Mouse (Mus musculus): ENCODE data around the gene Mlxipl.
A peak's percentile ranks its signal among the peaks of the same experiment; 100 is the strongest.

The Mlxipl gene

DNA sequence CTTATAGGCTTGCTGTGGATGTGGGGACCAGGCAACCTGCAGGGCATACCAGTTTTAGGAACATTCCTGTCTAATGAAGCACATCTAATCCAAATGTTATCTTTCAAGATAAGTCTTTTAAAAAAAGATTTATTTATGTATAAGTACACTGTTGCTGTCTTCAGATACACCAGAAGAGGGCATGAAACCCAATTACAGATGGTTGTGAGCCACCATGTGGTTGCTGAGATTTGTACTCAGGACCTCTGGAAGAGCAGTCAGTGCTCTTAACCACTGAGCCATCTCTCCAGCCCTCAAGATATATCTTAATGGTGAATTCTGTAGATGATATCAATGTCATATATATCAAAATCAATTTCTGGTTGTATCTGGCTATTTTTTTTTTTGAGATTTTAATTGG, 56.3 kb downstream of the Mlxipl start:
- DNase-seq (ENCODE audit: low read depth) = no peak

DNA sequence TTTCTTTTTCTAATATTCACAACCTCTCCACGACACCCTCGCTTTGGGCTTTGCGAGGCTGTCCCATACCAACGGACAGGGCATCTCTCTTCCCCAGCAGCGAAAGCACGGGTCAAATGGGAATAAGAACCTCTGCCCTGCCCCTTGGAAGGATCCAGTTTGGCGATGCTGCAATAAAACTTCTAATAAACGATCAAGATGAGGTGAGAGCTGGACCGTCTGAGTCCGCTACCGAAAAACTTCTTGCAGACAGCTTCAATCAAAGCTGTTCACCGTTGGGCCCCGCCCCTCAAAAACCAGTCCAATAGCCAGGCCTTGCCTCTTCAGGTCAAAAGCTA, 59.0 kb downstream of the Mlxipl start:
- no peak for DNase-seq (ENCODE audit: low read depth)

DNA sequence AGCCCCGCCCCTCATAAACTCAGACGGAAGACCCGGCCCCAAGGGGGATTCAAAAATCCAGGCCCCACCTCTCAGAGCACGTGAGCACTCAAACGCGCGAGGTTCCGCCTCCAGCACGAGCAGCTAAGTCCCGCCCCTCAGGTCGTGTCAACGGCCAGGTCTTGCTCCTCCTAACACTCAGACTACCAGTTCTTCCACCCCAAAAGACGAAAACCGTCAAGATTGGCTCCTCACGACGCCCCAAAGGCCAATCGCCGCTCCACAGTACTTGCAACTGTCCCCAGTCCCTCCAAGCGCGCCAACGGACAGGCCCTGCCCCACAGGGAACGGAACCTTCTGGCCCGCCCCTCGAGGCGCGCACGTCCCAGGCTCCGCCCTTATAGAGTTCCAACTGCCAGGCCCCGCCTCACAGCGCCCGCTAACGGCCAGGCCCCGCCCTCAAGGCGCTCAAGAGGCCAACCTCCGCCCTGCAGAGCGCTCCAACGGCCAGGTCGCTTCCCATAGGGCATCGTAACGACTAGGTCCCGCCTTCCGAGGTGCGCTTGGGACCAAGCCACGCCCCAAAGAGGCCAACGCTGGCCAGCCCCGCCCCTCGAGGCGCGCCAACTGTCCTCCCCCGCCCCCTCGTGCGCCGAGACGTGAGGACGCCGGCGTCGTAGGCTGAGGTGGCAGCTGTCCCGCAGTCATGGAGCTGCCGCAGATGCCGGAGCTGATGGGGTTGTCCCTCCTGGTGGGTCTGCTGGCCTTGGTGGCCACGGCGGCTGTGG, 59.5 kb downstream of the Mlxipl start, which contains the start of gene Tbl2:
TSS of gene Tbl2 (plus strand) at position 605 of the 767 bp plus-strand sequence.
- DNase-seq (ENCODE audit: low read depth) = peak; percentile 100

DNA sequence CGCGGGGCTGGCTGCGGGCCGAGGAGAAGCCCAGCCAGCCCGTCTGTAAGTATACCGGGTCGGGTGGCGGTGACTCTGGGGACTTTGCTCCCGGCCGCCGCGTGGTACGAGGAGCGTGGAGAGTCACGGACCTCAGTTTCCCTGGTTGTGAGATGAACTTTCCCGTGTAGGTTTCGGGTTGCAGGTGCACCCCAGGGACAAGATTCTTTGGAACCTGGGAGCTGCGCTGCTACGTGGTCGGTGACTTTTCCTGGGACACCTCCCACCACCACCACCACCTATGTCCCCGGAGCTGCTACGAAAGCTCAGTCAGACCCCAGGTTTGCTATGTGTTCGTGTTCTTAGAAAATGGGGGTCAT, 60.1 kb downstream of the Mlxipl start:
- DNase-seq (ENCODE audit: low read depth) = no peak

DNA sequence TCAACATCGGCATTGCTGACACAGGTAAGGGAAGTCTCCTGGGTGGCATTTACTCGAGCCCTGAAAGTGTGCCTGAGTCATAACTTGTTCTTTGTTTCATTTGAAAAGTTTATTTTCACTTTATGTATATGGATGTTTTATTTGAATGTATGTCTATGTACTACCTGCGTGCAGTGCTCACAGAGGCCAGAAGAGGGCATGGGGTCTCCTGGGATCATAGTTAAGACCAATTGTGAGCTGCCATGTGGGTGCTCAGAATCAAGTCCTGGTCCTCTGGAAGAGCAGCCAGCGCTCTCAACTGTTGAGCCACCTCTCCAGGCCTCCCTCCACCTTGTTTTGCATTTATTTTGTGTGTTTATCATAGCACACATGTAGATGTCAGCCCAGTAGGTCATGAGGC, 66.8 kb downstream of the Mlxipl start:
- no peak for DNase-seq (ENCODE audit: low read depth)

DNA sequence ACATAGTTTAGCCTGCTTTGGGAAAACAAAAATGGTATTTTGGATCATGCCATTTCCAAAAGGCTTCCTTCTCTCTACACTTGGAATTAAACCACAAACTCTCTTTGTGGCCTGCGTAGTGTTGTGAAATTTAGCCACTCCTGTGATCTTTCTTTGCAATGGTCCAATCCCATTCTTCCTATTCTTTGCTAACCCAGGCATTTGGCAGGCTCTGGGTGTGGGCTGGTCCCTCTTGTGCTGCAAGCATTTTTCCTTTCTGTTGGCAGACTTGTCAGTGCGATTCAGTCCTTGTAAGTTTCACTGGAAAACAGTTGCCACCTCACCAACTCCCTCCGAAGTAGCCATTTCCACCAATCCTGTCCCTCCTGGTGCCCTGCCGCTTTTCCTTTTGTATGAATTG, 71.5 kb downstream of the Mlxipl start:
- DNase-seq (ENCODE audit: low read depth) = no peak

DNA sequence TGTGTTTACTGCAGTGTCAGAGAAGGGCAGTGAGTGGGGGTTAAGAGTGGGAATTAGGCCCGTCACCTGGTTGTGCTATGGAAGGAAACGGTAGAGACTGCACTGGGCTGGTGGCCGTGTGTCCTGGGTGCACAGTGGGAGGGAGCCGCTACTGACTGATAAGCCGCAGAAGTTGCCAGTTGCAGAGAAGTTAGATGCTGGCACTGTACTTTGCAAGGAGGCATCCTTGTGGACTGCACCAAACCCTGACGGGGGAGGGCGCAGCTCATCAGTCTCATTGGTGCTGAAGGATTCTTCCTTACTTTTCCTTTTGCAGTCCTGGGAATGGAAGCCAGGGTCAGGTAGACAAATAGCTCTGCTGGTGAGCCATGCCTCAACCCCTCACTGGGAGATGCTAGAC, 72.0 kb downstream of the Mlxipl start:
- no peak for DNase-seq (ENCODE audit: low read depth)

DNA sequence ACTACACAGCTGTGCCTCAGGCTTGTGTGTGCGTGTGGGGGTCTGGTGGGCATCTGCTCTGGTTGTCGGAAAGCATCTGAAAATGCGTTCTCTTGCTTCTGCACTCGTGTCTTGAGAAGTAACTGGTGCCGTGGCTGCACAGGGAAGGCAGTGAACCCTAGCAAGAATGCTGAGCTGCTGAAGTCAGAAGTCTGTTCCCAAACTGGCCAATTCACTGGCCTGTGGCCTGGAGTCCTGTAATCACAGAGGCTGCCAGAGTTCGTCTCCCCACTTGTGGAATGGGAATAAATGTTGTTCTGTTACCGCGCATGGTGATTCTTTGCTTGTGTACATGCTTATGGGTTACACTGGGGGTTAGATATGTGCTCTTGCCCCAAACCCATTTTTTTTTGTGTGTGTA, 72.7 kb downstream of the Mlxipl start:
- no peak for DNase-seq (ENCODE audit: low read depth)

DNA sequence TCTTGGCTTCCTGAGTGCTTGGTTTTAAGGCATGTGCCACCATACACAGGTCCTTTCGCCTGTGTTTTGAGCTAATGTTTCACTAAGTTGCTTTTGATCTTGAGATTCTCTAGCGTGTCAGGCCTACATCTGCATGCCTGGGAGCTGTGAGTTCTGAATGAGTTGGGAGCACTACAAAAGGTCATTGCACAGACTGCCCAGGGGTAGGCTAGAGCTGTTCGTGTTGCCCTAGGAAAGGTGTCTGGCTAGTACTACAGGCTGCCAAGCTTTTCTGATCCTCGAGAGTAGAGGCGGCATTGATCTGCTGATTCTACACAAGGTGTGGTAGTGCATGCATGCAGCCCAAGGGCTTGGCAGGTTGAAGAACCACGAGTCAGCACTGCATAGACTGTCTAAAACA, 73.1 kb downstream of the Mlxipl start:
- no peak for DNase-seq (ENCODE audit: low read depth)

DNA sequence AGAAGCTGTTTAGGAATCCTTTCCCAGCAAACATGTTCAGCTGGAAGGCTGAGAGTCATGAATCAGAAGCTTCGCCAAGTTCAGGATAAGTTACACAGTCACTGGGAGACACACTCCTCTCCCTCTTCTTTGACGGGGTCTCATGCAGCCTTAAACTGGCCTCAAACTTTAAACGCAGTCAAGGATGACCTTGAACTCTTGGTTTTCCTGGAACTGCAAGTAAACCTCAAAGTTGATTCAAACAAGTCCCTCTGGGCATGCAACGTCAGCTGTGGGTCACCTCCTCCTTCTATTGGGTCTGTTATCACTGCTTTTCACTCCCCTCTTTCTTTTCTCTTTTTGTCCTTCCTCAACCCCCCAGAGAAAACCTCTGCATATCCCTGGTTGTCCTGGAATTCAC, 77.2 kb downstream of the Mlxipl start:
- no peak for DNase-seq (ENCODE audit: low read depth)

DNA sequence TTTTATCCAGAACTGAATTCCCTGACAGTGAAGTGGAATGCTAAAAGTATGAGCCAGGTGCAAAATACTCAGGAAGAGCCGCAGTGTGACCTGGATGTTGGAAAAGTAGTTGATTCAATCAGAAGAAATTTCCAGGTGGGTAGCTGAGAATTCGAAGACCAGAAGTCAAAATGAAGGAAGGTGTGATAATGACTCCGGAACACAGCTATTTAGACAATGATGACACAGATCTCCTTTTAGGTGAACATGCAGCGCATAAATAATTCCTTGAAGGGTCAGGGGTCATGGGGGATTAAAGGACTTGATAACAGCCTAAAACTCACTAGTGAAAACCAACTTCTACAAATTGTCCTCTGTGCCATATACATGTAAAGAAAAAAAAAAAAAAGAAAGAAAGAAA, 77.8 kb downstream of the Mlxipl start:
- peak; percentile 29 for DNase-seq (ENCODE audit: low read depth)

DNA sequence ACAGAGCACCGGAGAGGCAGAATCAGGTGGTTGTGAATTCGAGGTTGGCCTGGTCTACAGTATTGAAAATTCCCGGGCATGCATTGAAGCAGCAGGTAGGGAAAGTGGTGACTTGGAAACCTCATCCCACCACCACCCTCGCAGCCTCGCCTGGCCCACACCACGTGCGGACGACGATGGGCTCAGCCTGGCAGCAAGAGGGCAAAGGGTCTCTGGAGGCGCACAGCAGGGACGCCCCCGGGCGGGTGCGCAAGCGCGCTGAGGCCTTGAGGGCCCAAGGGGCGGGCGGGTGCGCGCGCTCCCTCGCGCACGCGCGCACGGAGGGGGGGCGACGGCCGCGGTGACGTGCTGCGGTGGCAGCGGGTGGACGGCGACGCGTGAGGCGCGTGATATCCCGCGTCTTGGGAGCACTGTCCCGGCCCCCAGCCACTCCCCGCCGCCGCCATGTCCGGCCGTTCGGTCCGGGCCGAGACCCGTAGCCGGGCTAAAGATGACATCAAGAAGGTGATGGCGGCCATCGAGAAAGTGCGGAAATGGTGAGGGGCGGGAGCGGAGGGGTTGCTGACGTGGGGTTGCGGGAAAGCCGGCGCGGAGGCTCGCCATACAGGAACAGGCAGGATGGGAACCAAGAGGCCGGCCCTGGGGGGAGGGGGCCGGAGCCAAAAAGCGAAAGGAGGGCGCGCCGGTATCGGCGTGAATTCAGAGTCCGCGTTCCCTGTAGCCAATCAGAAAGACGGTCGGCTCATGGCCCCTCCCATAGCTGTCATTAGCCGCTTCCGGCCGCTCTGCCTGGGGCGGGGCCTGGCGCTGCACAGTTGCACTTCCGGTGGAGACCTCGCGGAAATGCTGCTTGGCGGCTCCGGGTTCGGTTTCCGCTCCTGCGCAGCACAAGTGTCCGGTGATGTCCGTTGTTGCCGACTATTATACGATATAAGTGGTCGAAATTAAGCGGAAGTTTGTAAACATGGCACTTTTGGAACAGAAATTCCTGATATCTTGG, 78.7 kb downstream of the Mlxipl start, which contains the start of gene Bcl7b:
TSS of gene Bcl7b (plus strand) at position 221 of the 1,000 bp plus-strand sequence.
- DNase-seq (ENCODE audit: low read depth) = peak; percentile 98

DNA sequence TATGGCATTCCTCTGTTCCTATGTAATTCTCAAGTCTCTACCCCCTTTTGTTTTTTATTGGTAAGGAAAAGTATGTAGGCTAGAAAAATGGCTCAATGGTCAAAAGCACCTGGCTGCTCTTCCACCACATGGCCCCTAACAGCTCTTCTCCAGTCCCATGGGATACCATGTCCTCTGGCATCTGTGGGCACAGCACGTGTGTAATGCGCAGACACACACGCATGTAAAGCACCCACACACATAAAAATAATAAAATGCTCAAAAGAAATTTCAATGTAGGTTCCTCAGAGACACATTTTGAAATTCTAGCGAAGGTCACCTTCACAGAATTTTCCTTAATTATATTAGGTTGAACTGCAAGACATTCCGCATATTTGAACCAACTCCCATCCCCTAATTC, 79.8 kb downstream of the Mlxipl start:
- DNase-seq (ENCODE audit: low read depth) = no peak

DNA sequence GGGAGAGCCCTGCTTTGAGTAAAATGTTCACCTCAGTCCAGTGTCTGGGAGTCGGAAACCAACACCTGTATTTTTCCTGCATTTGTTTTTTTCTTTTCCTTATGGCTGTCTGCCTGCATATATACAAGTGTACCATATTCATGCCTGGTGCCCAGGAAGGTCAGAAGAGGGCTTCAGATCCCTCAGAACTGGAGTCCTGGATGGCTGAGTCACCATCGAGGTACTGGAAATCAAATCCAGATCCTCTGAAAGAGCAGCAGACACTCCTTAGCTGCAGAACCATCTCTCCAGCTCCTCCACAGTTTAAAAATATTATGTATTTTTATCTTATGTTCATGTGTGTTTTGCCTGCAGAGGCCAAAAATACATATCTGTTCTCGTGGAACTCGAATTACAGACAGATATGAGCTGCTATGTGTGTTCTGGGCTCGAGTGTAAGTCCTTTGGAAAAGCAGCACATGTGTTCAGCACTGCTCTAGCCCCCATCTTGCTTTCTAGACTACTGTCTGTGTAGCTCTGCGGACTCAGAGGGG, 82.1 kb downstream of the Mlxipl start:
- no peak for DNase-seq (ENCODE audit: low read depth)

DNA sequence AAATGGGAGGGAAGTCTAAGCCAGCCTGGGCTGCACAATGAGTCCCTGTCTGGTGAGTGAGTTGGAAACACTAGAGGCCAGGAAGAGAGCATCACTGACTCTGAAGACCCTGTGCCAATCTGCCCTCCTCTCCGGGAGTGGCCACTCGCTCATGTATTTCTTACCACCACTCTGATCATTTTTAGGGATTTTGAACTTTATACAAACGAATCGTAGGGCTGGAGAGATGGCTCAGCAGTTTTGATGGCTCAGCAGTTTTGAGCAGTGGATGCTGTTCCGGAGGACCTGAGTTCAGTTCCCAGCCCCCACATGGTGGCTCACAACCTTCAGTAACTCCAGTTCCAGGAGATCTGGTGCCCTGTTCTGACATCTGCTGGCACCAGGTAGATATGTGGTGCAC, 83.3 kb downstream of the Mlxipl start:
- DNase-seq (ENCODE audit: low read depth) = no peak

DNA sequence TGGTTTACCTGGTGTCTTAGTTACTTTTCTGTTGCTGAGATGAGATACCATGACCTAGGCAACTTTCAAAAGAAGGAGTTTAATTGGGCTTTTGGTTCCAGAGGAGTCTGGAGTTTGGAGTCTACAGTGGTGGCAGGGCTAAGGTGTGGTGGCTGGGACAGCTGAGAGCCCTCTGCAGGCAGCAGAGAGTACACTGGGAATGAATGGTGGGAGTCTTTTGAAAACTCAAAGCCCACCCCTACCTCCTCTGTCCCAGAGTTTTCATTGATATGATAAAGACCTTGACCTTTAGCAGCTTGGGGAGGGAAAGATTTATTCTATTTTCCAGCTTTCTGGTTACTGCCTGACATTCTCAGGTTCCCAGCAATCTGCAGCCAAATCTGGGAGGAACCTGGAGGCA, 85.4 kb downstream of the Mlxipl start:
- no peak for DNase-seq (ENCODE audit: low read depth)

DNA sequence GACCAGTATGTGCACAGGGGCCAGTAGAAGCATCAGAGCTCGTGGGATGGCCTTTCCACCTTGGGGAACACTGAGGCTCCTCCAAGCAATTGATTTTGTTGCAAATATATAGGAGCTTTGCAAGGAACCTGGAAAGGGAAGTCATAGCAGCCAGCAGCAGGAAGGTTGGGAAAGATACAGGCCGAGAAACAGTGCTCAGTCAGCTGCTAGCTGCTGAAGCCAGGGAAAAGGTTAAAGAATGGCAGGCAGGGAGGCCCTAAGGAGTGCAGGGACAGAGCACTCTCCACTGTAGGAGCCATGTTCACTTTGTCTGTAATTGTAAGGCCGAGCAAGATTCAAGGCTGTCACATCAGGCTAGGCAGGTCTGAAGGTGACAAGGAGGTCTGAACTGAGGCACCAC, 88.8 kb downstream of the Mlxipl start:
- no peak for DNase-seq (ENCODE audit: low read depth)

DNA sequence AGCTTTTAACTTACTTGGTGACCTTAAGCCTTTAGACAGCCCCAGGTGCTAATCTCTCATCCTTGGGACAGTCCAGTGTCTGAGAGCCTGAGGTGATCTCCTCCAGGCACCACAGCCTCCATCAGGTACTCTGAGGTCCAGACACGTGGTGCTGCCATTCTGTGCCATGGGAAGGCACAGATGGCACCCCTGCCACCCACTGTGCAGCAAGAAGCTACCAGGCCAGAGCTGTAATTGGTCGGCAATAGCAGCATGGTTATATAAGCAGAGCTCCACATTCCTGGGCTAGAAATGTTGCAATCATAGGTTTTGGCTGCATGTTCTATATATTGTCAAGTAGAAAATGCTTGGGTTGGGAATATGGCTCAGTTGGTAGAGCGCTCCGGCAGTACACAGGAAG, 89.3 kb downstream of the Mlxipl start:
- DNase-seq (ENCODE audit: low read depth) = no peak

DNA sequence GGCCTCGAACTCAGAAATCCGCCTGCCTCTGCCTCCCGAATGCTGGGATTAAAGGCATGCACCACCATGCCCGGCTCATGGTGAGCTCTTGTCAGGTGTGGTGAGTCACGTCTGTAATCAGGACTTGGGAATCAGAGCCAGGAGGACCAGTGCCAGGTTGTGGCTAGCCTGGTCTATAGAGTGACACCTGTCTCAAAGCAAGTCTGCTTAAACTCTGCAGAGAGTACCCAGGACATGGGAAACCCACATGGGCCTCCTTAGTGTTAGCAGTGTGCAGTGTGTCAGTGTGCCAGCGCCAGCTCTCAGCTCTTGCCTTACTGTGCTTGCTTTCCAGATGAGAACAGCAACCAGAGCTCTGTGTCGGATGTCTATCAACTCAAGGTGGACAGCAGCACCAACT, 89.9 kb downstream of the Mlxipl start:
- DNase-seq (ENCODE audit: low read depth) = no peak

DNA sequence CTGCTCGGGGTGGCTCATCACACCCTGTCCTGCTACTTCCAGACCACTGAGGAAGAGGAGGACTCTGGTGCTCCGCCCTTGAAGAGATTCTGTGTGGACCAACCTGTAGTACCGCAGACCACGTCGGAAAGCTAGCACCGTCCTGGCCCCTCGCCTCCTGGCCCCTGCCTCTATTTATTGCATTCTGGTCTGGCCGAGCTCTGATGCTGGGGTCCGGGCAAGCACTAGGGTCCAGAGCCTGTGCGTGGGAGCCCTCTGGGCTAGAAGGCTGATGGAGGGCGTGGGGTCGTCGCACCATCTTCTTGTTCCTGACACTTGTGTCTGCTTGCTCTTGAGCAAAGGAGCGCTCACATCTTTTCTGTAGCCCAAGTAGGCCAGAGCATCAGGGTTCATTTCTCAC, 91.1 kb downstream of the Mlxipl start:
- DNase-seq (ENCODE audit: low read depth) = no peak

DNA sequence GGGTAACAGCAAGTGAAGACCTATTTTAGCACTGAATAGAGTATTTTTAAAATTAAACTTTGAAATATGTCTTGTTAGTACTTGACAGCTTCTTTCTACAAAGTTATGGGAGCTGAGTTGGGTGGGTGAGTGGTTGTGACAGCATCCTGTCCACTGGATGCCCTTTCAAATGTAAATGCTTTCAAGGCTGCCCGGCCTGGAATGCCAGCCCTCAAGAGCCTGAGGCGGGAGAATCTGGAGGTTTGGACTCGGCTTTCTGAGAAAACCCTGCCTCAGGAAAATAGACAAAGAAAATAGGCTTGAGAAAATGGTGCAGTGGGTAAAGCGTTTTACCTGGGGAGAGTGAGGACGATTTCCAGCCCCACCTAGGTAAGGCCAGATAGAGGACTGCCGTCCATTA, 92.1 kb downstream of the Mlxipl start:
- no peak for DNase-seq (ENCODE audit: low read depth)

DNA sequence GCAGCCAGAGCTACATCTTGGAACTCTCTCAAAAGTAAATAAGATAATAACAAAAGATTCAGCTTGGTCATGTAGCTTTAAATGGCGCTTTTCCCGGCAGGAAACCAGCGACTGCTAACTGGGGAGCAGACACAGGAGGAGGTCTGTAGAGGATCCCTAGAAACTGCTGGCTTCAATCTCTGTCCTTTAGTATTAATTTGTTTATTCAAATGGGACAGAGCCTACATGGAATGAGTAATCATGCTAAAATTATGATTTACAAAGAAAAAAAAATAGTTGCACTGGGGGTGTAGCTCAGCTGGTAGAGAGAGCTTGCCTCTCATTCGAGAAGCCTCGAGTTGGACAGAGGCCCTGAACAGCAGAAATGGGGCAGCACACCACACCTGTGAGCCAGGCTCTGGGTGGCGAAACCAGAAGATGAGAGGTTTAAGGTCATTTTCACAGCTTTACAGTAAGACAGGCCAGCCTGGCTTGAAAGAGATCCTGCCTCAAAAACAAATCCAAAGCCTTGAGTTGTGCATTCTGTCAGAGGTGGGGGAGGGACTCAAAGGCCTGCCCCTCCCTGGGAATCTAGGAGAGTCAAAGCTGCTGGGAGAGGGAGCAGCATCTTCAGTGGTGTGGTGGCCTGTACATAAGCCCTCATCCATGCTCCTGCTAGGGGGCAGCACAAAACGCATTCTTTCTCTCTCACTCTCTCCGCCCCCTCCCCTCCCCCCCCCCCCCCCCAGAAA, 93.6 kb downstream of the Mlxipl start:
- DNase-seq (ENCODE audit: low read depth) = no peak

Data from induced T-regulatory cell, adult 2 months (primary cell).